Mouse (Mus musculus): ENCODE measurements around the gene Smad1.

DNA sequence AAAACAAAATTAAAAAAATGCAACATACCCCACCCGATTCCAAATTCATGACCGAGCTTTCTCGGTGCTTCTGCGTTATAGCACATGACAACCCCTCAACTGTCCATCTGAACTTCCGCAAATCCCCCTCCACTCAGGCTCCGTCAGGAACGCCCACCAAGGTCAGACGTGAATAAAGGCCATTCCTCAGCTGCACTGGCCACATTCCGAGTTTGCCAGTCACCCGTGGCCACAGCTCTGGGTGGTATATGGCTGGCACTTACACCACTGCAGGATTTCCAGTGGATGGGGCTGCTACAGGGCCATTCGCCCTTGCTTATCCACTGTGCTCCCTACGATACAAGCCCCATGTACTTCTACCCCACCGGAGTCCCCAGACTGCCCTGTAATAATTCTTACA is 7.9 kb downstream of the Smad1 start:
- TF ChIP-seq POLR2A (IDR thresholded peaks at IDR 0.05; ENCODE audit: borderline replicate concordance, extremely low read depth, insufficient read depth, insufficient read length, poor library complexity, severe bottlenecking) (no peak), CTCF (IDR thresholded peaks at IDR 0.05; ENCODE audit: borderline replicate concordance, extremely low read depth, insufficient read depth, insufficient read length) (no peak)
